Mouse (Mus musculus): Measurements from ENCODE around the gene Atp1a2. TPM values are rescaled to one million over a fixed set of nuclear protein-coding genes. Genes with fewer than 3 reads are reported as not detected.

Gene Atp1a2
- total RNA-seq, 2 experiments from 2014 or later: not detected

- ATAC-seq (replicated peaks; ENCODE audit: low FRiP score, poor library complexity, severe bottlenecking): no peak
Observed at GRCm38 (mm10) chr1:172307936-172308335, 10.1 kb upstream of the Atp1a2 start.

GRCm38 (mm10) chr1:172306885-172307284 lies 9.0 kb upstream of the Atp1a2 start:
- no peak for ATAC-seq (replicated peaks; ENCODE audit: low FRiP score, poor library complexity, severe bottlenecking)

- no peak for ATAC-seq (replicated peaks; ENCODE audit: low FRiP score, poor library complexity, severe bottlenecking)
Observed at GRCm38 (mm10) chr1:172306196-172306595, 8.3 kb upstream of the Atp1a2 start.

- no peak for ATAC-seq (replicated peaks; ENCODE audit: low FRiP score, poor library complexity, severe bottlenecking)
Observed at GRCm38 (mm10) chr1:172305635-172306034, 7.8 kb upstream of the Atp1a2 start.

- ATAC-seq (replicated peaks; ENCODE audit: low FRiP score, poor library complexity, severe bottlenecking): no peak
Observed at GRCm38 (mm10) chr1:172305153-172305552, 7.3 kb upstream of the Atp1a2 start.

GRCm38 (mm10) chr1:172304443-172304842 lies 6.6 kb upstream of the Atp1a2 start:
- no peak for ATAC-seq (replicated peaks; ENCODE audit: low FRiP score, poor library complexity, severe bottlenecking)

- ATAC-seq (replicated peaks; ENCODE audit: low FRiP score, poor library complexity, severe bottlenecking): no peak
Observed at GRCm38 (mm10) chr1:172302851-172303250, 5.0 kb upstream of the Atp1a2 start.

GRCm38 (mm10) chr1:172302311-172302710 lies 4.4 kb upstream of the Atp1a2 start:
- no peak for ATAC-seq (replicated peaks; ENCODE audit: low FRiP score, poor library complexity, severe bottlenecking)

- ATAC-seq (replicated peaks; ENCODE audit: low FRiP score, poor library complexity, severe bottlenecking): no peak
Observed at GRCm38 (mm10) chr1:172301180-172301579, 3.3 kb upstream of the Atp1a2 start.

- no peak for ATAC-seq (replicated peaks; ENCODE audit: low FRiP score, poor library complexity, severe bottlenecking)
Observed at GRCm38 (mm10) chr1:172300247-172300646, 2.4 kb upstream of the Atp1a2 start.

GRCm38 (mm10) chr1:172299528-172299927 lies 1.7 kb upstream of the Atp1a2 start:
- no peak for ATAC-seq (replicated peaks; ENCODE audit: low FRiP score, poor library complexity, severe bottlenecking)

GRCm38 (mm10) chr1:172296816-172297510 lies 901 bp downstream of the Atp1a2 start:
- ATAC-seq (replicated peaks; ENCODE audit: low FRiP score, poor library complexity, severe bottlenecking): no peak

- no peak for ATAC-seq (replicated peaks; ENCODE audit: low FRiP score, poor library complexity, severe bottlenecking)
Observed at GRCm38 (mm10) chr1:172295751-172296197, 2.1 kb downstream of the Atp1a2 start.

GRCm38 (mm10) chr1:172293449-172293848 lies 4.4 kb downstream of the Atp1a2 start:
- no peak for ATAC-seq (replicated peaks; ENCODE audit: low FRiP score, poor library complexity, severe bottlenecking)

- no peak for ATAC-seq (replicated peaks; ENCODE audit: low FRiP score, poor library complexity, severe bottlenecking)
Observed at GRCm38 (mm10) chr1:172292880-172293279, 5.0 kb downstream of the Atp1a2 start.

- ATAC-seq (replicated peaks; ENCODE audit: low FRiP score, poor library complexity, severe bottlenecking): no peak
Observed at GRCm38 (mm10) chr1:172289617-172289946, 8.3 kb downstream of the Atp1a2 start.

GRCm38 (mm10) chr1:172288900-172289616 lies 8.8 kb downstream of the Atp1a2 start:
- ATAC-seq (replicated peaks; ENCODE audit: low FRiP score, poor library complexity, severe bottlenecking): no peak

GRCm38 (mm10) chr1:172286740-172287139 lies 11.1 kb downstream of the Atp1a2 start:
- ATAC-seq (replicated peaks; ENCODE audit: low FRiP score, poor library complexity, severe bottlenecking): no peak

GRCm38 (mm10) chr1:172284221-172284620 lies 13.6 kb downstream of the Atp1a2 start:
- no peak for ATAC-seq (replicated peaks; ENCODE audit: low FRiP score, poor library complexity, severe bottlenecking)

GRCm38 (mm10) chr1:172283073-172283472 lies 14.8 kb downstream of the Atp1a2 start:
- ATAC-seq (replicated peaks; ENCODE audit: low FRiP score, poor library complexity, severe bottlenecking): no peak

GRCm38 (mm10) chr1:172281522-172282254 lies 16.2 kb downstream of the Atp1a2 start:
- no peak for ATAC-seq (replicated peaks; ENCODE audit: low FRiP score, poor library complexity, severe bottlenecking)
